Mouse (Mus musculus) lung, embryonic 15.5 days (tissue): ENCODE results near the gene Tas2r119. TPM values are rescaled to one million over a fixed set of nuclear protein-coding genes. Genes with fewer than 3 reads are reported as not detected.

Experiments
- ATAC-seq: fragments of 200-750 bp; cut with Nextera tagmentation; 2 replicates; pipeline ENCODE4 v1.8.0; 2017; ENCODE audit warnings: moderate number of reproducible peaks, borderline replicate concordance; ENCODE audit not compliant: low FRiP score, low TSS enrichment; ENCODE audit errors: extremely low read depth
- H3K27ac ChIP-seq: fragments of 300-500 bp; sonication (generic); 2 replicates; pipeline ENCODE4 v1.5.1; 2015; ENCODE audit warnings: moderate library complexity, mild to moderate bottlenecking, inconsistent platforms
- H3K27me3 ChIP-seq: fragments of 300-500 bp; sonication (generic); 2 replicates; pipeline ENCODE4 v1.6.1; 2015; ENCODE audit warnings: inconsistent platforms
- H3K36me3 ChIP-seq: fragments of 300-500 bp; sonication (generic); 2 replicates; pipeline ENCODE4 v1.6.1; 2015; ENCODE audit warnings: inconsistent platforms
- H3K4me1 ChIP-seq: fragments of 300-500 bp; sonication (generic); 2 replicates; pipeline ENCODE4 v1.6.1; 2015; ENCODE audit warnings: inconsistent platforms
- H3K4me2 ChIP-seq: fragments of 300-500 bp; sonication (generic); 2 replicates; pipeline ENCODE4 v1.6.1; 2015; ENCODE audit warnings: inconsistent platforms, mild to moderate bottlenecking, moderate library complexity
- H3K4me3 ChIP-seq: fragments of 300-500 bp; sonication (generic); 2 replicates; pipeline ENCODE4 v1.5.1; 2015; ENCODE audit warnings: mild to moderate bottlenecking, inconsistent platforms
- H3K9ac ChIP-seq: fragments of 300-500 bp; sonication (generic); 2 replicates; pipeline ENCODE4 v1.6.1; 2015; ENCODE audit warnings: inconsistent platforms
- H3K9me3 ChIP-seq: fragments of 300-500 bp; sonication (generic); 2 replicates; pipeline ENCODE4 v1.6.1; 2016; ENCODE audit warnings: inconsistent platforms
- whole genome bisulfite sequencing: fragments of 180-500 bp; shearing (Covaris S2); methylation state at CpG from one replicate; pipeline ENCODE4 v1.1.7; 2015; 5-methylcytosine and 5-hydroxymethylcytosine counted together
- polyA plus RNA-seq: library from polyadenylated mRNA; unstranded; fragments of >200 nt; fragmentation: Nextera tagmentation; extraction: Ambion mirVana; gene quantifications from 2 replicates; pipeline ENCODE4 v1.2.1, GENCODE M21; 2015

Tas2r119 gene
- not detected in 2 replicates for polyA plus RNA-seq

GRCm38 (mm10) chr15:32176989-32177388 lies at the start of gene Tas2r119:
Gene Tas2r119, plus strand, starts transcription at chr15:32177289.
- H3K27me3 ChIP-seq: no peaks in the 10 kb centered on the region
- H3K4me3 ChIP-seq: no peak within 1 kb of the TSS
- no peak within 1 kb of the TSS for H3K9ac ChIP-seq
- WGBS: 85% methylated on average over 4 of the region's 4 CpGs
- H3K36me3 ChIP-seq: no peaks in the 10 kb centered on the region
- H3K9me3 ChIP-seq: no peaks in the 10 kb centered on the region
- ATAC-seq: no peak
- H3K27ac ChIP-seq: no peak within 1 kb of the TSS
- no peak within 1 kb of the TSS for H3K4me2 ChIP-seq
- H3K4me1 ChIP-seq: no peaks in the 10 kb centered on the region

DNA sequence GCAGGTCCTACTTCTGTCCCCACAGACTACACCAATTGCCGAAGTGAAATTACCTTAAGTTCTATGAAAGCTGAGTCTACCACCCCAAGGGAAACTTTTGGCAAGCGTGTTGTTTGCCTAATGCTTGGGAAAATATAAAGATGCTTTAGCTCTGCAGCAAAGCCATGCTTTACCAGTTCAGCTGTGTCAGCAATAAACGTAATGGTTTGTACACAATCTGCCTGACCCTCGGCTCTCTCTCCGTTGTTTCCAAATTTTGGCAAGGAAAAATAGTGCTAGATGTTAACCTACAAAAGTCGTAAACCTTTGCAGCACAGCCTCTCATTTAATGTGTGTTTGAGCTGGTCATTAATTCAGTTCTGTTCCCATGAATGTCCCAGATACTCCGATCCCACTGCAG lies 44.8 kb upstream of the Tas2r119 start:
- H3K27ac ChIP-seq: no peak overlapping the region
- no peak for ATAC-seq

DNA sequence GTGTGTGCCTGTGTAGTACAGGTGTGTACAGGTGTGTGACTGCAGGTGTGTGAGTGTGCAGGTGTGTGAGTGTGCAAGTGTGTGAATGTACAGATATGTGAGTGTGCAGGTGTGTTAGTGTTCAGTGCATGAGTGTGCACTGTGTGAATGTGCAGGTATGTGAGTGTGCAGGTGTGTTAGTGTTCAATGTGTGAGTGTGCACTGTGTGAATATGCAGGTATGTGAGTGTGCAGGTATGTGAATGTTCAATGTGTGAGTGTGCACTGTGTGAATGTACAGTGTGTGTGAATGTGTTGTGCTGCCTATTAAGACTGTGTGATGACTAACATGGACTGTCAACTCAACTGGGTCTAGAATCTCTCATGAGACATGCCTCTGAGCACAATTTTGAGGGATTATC lies 35.4 kb upstream of the Tas2r119 start:
- Histone ChIP-seq H3K4me1 (no peaks in the 10 kb centered on the region), H3K4me3 (no peak overlapping the region), H3K36me3 (no peaks in the 10 kb centered on the region), H3K4me2 (no peak overlapping the region), H3K9me3 (no peaks in the 10 kb centered on the region), H3K27ac (no peak overlapping the region), H3K9ac (no peak overlapping the region), H3K27me3 (no peaks in the 10 kb centered on the region)
- no peak for ATAC-seq

More for the DNA sequence above, 44.8 kb upstream of the Tas2r119 start:
- no peaks in the 10 kb centered on the region for H3K36me3 ChIP-seq
- H3K4me1 ChIP-seq: no peaks in the 10 kb centered on the region
- WGBS: 61% methylated on average over 7 of the region's 7 CpGs
- H3K4me3 ChIP-seq: no peak overlapping the region
- no peaks in the 10 kb centered on the region for H3K27me3 ChIP-seq
- H3K4me2 ChIP-seq: no peak overlapping the region
- H3K9me3 ChIP-seq: no peaks in the 10 kb centered on the region
- no peak overlapping the region for H3K9ac ChIP-seq

- H3K4me3 ChIP-seq: no peak overlapping the region
- no peaks in the 10 kb centered on the region for H3K36me3 ChIP-seq
- no peaks in the 10 kb centered on the region for H3K9me3 ChIP-seq
- 43% methylated on average over 3 of the region's 3 CpGs for WGBS
- no peaks in the 10 kb centered on the region for H3K27me3 ChIP-seq
- no peak for ATAC-seq
- H3K27ac ChIP-seq: no peak overlapping the region
- no peak overlapping the region for H3K9ac ChIP-seq
- H3K4me1 ChIP-seq: no peaks in the 10 kb centered on the region
- no peak overlapping the region for H3K4me2 ChIP-seq
These were observed 32.8 kb upstream of the Tas2r119 start for GRCm38 (mm10) chr15:32144269-32144668.

DNA sequence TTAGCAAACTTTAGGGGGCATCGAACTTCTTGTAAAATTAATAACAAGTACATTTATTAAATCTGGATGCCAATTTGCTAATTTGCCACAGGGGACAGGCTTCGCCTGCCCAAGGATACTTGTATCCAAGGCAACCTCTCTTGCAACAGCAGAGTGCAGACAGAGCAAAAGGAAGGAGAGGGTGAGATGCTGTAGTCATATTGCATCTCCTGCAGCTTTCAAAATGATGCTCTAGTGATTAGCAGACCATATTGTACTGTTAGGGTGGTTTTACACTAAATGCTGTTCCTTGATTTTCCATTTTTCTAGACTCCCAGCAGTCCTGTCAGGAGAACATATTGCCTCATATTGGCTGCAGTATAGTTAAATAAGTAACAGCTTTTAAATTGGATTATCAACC lies 23.7 kb upstream of the Tas2r119 start:
- no peak for ATAC-seq
- Histone ChIP-seq H3K4me3 (no peak overlapping the region), H3K9me3 (no peaks in the 10 kb centered on the region), H3K4me2 (no peak overlapping the region), H3K4me1 (no peaks in the 10 kb centered on the region), H3K9ac (no peak overlapping the region), H3K27me3 (no peaks in the 10 kb centered on the region), H3K27ac (no peak overlapping the region), H3K36me3 (no peaks in the 10 kb centered on the region)
- 86% methylated on average over 2 of the region's 2 CpGs for WGBS

GRCm38 (mm10) chr15:32153857-32154449 lies 23.1 kb upstream of the Tas2r119 start:
- 51% methylated on average over 11 of the region's 11 CpGs for WGBS
- Histone ChIP-seq H3K4me2 (no peak overlapping the region), H3K9me3 (no peaks in the 10 kb centered on the region), H3K9ac (no peak overlapping the region), H3K4me3 (no peak overlapping the region), H3K27ac (no peak overlapping the region), H3K4me1 (no peaks in the 10 kb centered on the region), H3K27me3 (no peaks in the 10 kb centered on the region), H3K36me3 (no peaks in the 10 kb centered on the region)
- ATAC-seq: no peak

- H3K27ac ChIP-seq: no peak overlapping the region
- no peaks in the 10 kb centered on the region for H3K4me1 ChIP-seq
These were observed 21.0 kb upstream of the Tas2r119 start for GRCm38 (mm10) chr15:32156126-32156525.

GRCm38 (mm10) chr15:32160281-32160680 lies 16.8 kb upstream of the Tas2r119 start:
- Histone ChIP-seq H3K27ac (no peak overlapping the region), H3K4me3 (no peak overlapping the region), H3K9me3 (no peaks in the 10 kb centered on the region), H3K9ac (no peak overlapping the region), H3K36me3 (no peaks in the 10 kb centered on the region), H3K4me1 (no peaks in the 10 kb centered on the region), H3K4me2 (no peak overlapping the region), H3K27me3 (no peaks in the 10 kb centered on the region)
- no peak for ATAC-seq

More at GRCm38 (mm10) chr15:32156126-32156525, 21.0 kb upstream of the Tas2r119 start:
- ATAC-seq: no peak
- Histone ChIP-seq H3K27me3 (no peaks in the 10 kb centered on the region), H3K9me3 (no peaks in the 10 kb centered on the region), H3K4me3 (no peak overlapping the region), H3K36me3 (no peaks in the 10 kb centered on the region), H3K9ac (no peak overlapping the region), H3K4me2 (no peak overlapping the region)
- WGBS: 76% methylated on average over 5 of the region's 5 CpGs

GRCm38 (mm10) chr15:32171764-32172163 lies 5.3 kb upstream of the Tas2r119 start:
- Histone ChIP-seq H3K36me3 (no peaks in the 10 kb centered on the region), H3K4me2 (no peak overlapping the region), H3K9ac (no peak overlapping the region), H3K9me3 (no peaks in the 10 kb centered on the region), H3K27me3 (no peaks in the 10 kb centered on the region), H3K27ac (no peak overlapping the region), H3K4me1 (no peaks in the 10 kb centered on the region), H3K4me3 (no peak overlapping the region)
- ATAC-seq: no peak
- WGBS: 60% methylated on average over 6 of the region's 6 CpGs

DNA sequence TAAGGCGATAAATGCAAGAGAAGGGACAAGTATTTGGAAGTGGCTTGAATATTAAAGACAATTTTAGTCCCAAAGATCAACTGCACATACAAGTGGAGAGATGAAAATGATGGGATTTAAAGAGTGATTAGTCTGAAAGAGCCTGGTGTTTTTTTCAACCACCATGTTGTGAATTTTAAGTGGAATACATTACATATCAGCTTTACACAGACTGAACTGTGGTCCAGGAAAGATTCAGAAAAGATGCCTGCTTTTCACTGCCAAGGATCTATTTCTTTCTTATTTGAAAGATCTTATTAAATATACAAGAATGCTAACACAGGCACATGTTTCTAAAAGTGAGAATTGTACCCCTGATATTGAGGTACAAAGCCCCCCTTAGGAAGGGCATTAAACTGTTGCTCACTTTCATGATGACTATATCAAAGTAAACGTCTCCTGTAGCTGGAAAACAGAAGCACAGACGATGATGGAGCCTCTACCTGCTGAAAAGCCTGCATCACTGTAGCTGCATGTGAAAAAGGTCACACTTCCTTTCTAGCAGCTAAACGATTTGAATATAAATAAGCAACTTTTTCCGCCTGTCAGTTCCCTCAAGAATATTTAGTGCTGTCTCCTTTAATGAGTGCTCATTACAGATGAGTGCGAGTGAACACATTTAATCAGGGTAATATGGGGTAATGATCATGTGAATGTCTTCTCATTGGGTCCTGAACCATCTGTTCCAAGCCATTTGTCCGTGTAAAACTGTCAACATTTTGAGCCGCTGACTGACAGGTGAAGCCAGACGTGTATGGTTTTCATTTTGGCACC lies 4.7 kb upstream of the Tas2r119 start:
- no peaks in the 10 kb centered on the region for H3K9me3 ChIP-seq
- no peak for ATAC-seq
- 71% methylated on average over 9 of the region's 9 CpGs for WGBS
- no peak overlapping the region for H3K27ac ChIP-seq
- no peak overlapping the region for H3K4me2 ChIP-seq
- H3K36me3 ChIP-seq: no peaks in the 10 kb centered on the region
- H3K27me3 ChIP-seq: no peaks in the 10 kb centered on the region
- H3K4me3 ChIP-seq: no peak overlapping the region
- no peak overlapping the region for H3K9ac ChIP-seq
- H3K4me1 ChIP-seq: no peaks in the 10 kb centered on the region

DNA sequence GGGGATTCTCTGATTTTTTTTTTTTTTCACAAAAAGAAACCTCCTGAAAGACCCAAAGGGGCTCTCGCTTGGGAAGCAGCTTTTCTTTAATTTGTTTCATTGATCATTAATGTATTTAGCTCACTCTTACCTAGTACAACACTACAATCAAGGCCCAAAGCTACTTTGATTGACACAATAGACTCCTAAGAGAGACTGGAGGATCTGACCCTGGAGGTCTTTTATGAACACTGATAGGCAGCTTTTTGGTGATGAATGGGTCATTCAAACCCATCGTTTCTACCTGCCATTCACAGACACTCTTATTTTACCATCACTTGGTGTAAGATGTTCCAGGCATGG lies 4.1 kb upstream of the Tas2r119 start:
- H3K4me2 ChIP-seq: no peak overlapping the region
- no peaks in the 10 kb centered on the region for H3K27me3 ChIP-seq
- no peak overlapping the region for H3K4me3 ChIP-seq
- H3K36me3 ChIP-seq: no peaks in the 10 kb centered on the region
- ATAC-seq: no peak
- H3K9ac ChIP-seq: no peak overlapping the region
- 78% methylated on average over 2 of the region's 2 CpGs for WGBS
- H3K9me3 ChIP-seq: no peaks in the 10 kb centered on the region
- H3K4me1 ChIP-seq: no peaks in the 10 kb centered on the region
- no peak overlapping the region for H3K27ac ChIP-seq

- Histone ChIP-seq H3K36me3 (no peaks in the 10 kb centered on the region), H3K9me3 (no peaks in the 10 kb centered on the region), H3K27ac (no peak overlapping the region), H3K9ac (no peak overlapping the region), H3K4me3 (no peak overlapping the region), H3K4me1 (no peaks in the 10 kb centered on the region), H3K27me3 (no peaks in the 10 kb centered on the region), H3K4me2 (no peak overlapping the region)
- 91% methylated on average over 1 of the region's 1 CpGs for WGBS
- no peak for ATAC-seq
These were observed 3.1 kb downstream of the Tas2r119 start for GRCm38 (mm10) chr15:32180010-32180725.
